12 mouse cellular contexts compared by ENCODE assay signal in genomic region chr3:58487999-58488775, GRCm38 (mm10). TPM values are rescaled to one million over a fixed set of nuclear protein-coding genes. Genes with fewer than 3 reads are reported as not detected.
DNase-seq lines count a peak whose midpoint lies in the region; ATAC-seq and TF ChIP-seq lines count a peak whose summit lies in the region.
"Had no signal": no experiment of that assay in that cellular context is flagged by ENCODE, and none has a peak within 500 bp of the region (broad histone marks: within the 10 kb centered on the region; RNA-seq: fewer than 3 reads in every experiment).

No protein-coding gene starts in this region.

- no peak for DNase-seq in forebrain, postnatal 0 days
- DNase-seq in lung, adult 2 months, result no peak
- no peak for DNase-seq in lung, adult 18-20 months
- DNase-seq in adipocyte (ENCODE audit: low spot score), result peak; percentile 65
- no peak for DNase-seq in kidney, postnatal 25 days
- DNase-seq: gastrocnemius, postnatal 36 days; kidney, postnatal 14 days; right cerebral cortex, postnatal 14 days had no signal

- H3K4me3 ChIP-seq in forebrain, postnatal 0 days (ENCODE audit: low read depth, low read length), result no peak overlapping the region
- H3K4me3 ChIP-seq in forebrain, embryonic 13.5 days, result no peak overlapping the region
- H3K4me3 ChIP-seq in lung, adult 2 months (replicated peaks; ENCODE audit: extremely low read depth, low read depth, low read length), result no peak overlapping the region
- H3K4me3 ChIP-seq in kidney, embryonic 14.5 days (ENCODE audit: low read length), result no peak overlapping the region
- H3K4me3 ChIP-seq: hindbrain, embryonic 10.5 days had no signal

- 78% methylated on average over 8 of the region's 8 CpGs for WGBS in forebrain, postnatal 0 days
- 76% methylated on average over 7 of the region's 8 CpGs for WGBS in forebrain, embryonic 13.5 days
- 57% methylated on average over 7 of the region's 8 CpGs for WGBS in lung, adult 2 months
- 80% methylated on average over 7 of the region's 8 CpGs for WGBS in kidney, embryonic 14.5 days

- no peak for TF ChIP-seq POLR2A in lung, adult 2 months (IDR thresholded peaks at IDR 0.05; ENCODE audit: borderline replicate concordance, extremely low read depth, low read depth, low read length)

- H3K4me1 ChIP-seq in forebrain, postnatal 0 days (ENCODE audit: insufficient read depth), result no peaks in the 10 kb centered on the region
- no peaks in the 10 kb centered on the region for H3K4me1 ChIP-seq in forebrain, embryonic 13.5 days
- no peaks in the 10 kb centered on the region for H3K4me1 ChIP-seq in lung, adult 2 months (ENCODE audit: control insufficient read depth, insufficient read depth, low read length)
- no peaks in the 10 kb centered on the region for H3K4me1 ChIP-seq in kidney, embryonic 14.5 days (ENCODE audit: control insufficient read depth, insufficient read depth, low read length)
- H3K4me1 ChIP-seq: hindbrain, embryonic 10.5 days had no signal

- no peaks in the 10 kb centered on the region for H3K27me3 ChIP-seq in forebrain, postnatal 0 days (ENCODE audit: insufficient read depth, low read length)
- no peaks in the 10 kb centered on the region for H3K27me3 ChIP-seq in forebrain, embryonic 13.5 days
- H3K27me3 ChIP-seq in kidney, embryonic 14.5 days (ENCODE audit: control insufficient read depth, insufficient read depth, low read length), result no peaks in the 10 kb centered on the region

- H3K9ac ChIP-seq in forebrain, postnatal 0 days, result no peak overlapping the region
- no peak overlapping the region for H3K9ac ChIP-seq in forebrain, embryonic 13.5 days
- no peak overlapping the region for H3K9ac ChIP-seq in kidney, embryonic 14.5 days (ENCODE audit: low read depth, low read length)

- no peak overlapping the region for H3K27ac ChIP-seq in forebrain, postnatal 0 days (ENCODE audit: low read depth, low read length)
- no peak overlapping the region for H3K27ac ChIP-seq in forebrain, embryonic 13.5 days
- H3K27ac ChIP-seq in kidney, embryonic 14.5 days (ENCODE audit: low read depth, low read length), result no peak overlapping the region
- H3K27ac ChIP-seq: hindbrain, embryonic 10.5 days had no signal

- ATAC-seq in forebrain, postnatal 0 days, result no peak
- no peak for ATAC-seq in forebrain, embryonic 13.5 days
- ATAC-seq in megakaryocyte progenitor cell, adult 5-6 weeks (replicated peaks; ENCODE audit: poor library complexity), result peak; percentile 66; the same call in 1 of the 2 replicates
- ATAC-seq in kidney, embryonic 14.5 days (ENCODE audit: low FRiP score, low TSS enrichment), result no peak

- no peaks in the 10 kb centered on the region for H3K9me3 ChIP-seq in forebrain, postnatal 0 days (ENCODE audit: low read length)
- no peaks in the 10 kb centered on the region for H3K9me3 ChIP-seq in forebrain, embryonic 13.5 days (replicated peaks)
- H3K9me3 ChIP-seq in kidney, embryonic 14.5 days (ENCODE audit: control insufficient read depth, low read length), result no peaks in the 10 kb centered on the region
- H3K9me3 ChIP-seq: hindbrain, embryonic 10.5 days had no signal

- H3K4me2 ChIP-seq in forebrain, postnatal 0 days (ENCODE audit: low read depth), result no peak overlapping the region
- no peak overlapping the region for H3K4me2 ChIP-seq in forebrain, embryonic 13.5 days
- no peak overlapping the region for H3K4me2 ChIP-seq in kidney, embryonic 14.5 days (replicated peaks; ENCODE audit: low read depth, low read length)

- TF ChIP-seq CTCF in forebrain, postnatal 0 days (IDR thresholded peaks at IDR 0.05; ENCODE audit: low read depth), result peak; percentile 24; the same call in 1 of the 2 replicates
- TF ChIP-seq CTCF in lung, adult 2 months (IDR thresholded peaks at IDR 0.05; ENCODE audit: insufficient read depth, low read length), result 0 out of 2 replicates have a peak, but pooled peaks have one; percentile 1

- H3K36me3 ChIP-seq in forebrain, postnatal 0 days (ENCODE audit: insufficient read depth), result no peaks in the 10 kb centered on the region
- H3K36me3 ChIP-seq in forebrain, embryonic 13.5 days (ENCODE audit: poor library complexity, severe bottlenecking), result no peaks in the 10 kb centered on the region
- H3K36me3 ChIP-seq in kidney, embryonic 14.5 days (ENCODE audit: control insufficient read depth, insufficient read depth, low read length), result no peaks in the 10 kb centered on the region
- H3K36me3 ChIP-seq: hindbrain, embryonic 10.5 days had no signal

RNA-seq across cellular contexts. Expression of gene Eif2a, which starts 37.4 kb away (rescaled TPM):
- total RNA-seq in forebrain, postnatal 0 days (2014; rRNA removed), result 79.4 and 94.3 TPM in 2 replicates
- 41.8 and 44.2 TPM in 2 replicates for polyA plus RNA-seq in forebrain, postnatal 0 days (2015; fragmentation: Nextera tagmentation; extraction: Ambion mirVana)
- 53.2 and 54.9 TPM in 2 replicates for polyA plus RNA-seq in forebrain, embryonic 13.5 days (2015; fragmentation: Nextera tagmentation; extraction: Ambion mirVana)
- 3.8 and 9.9 TPM in 2 replicates for polyA plus RNA-seq in lung, adult 2 months (2012; rRNA removed)
- total RNA-seq in megakaryocyte progenitor cell, adult 5-6 weeks (2015), result 173 and 174 TPM in 2 replicates
- 94.7 and 102 TPM in 2 replicates for total RNA-seq in megakaryocyte progenitor cell, adult 5-6 weeks (2017)
- 71.1 and 72.0 TPM in 2 replicates for polyA plus RNA-seq in kidney, embryonic 14.5 days (2014; fragmentation: Nextera tagmentation; extraction: Ambion mirVana)

RNA-seq across cellular contexts. Expression of gene Serp1, which starts 37.5 kb away (rescaled TPM):
- 45.8 and 49.3 TPM in 2 replicates for total RNA-seq in forebrain, postnatal 0 days (2014; rRNA removed)
- polyA plus RNA-seq in forebrain, postnatal 0 days (2015; fragmentation: Nextera tagmentation; extraction: Ambion mirVana), result 59.5 and 64.5 TPM in 2 replicates
- polyA plus RNA-seq in forebrain, embryonic 13.5 days (2015; fragmentation: Nextera tagmentation; extraction: Ambion mirVana), result 99.0 and 99.3 TPM in 2 replicates
- 35.6 and 45.1 TPM in 2 replicates for polyA plus RNA-seq in lung, adult 2 months (2012; rRNA removed)
- total RNA-seq in megakaryocyte progenitor cell, adult 5-6 weeks (2015), result 130 and 146 TPM in 2 replicates
- total RNA-seq in megakaryocyte progenitor cell, adult 5-6 weeks (2017), result 136 and 145 TPM in 2 replicates
- polyA plus RNA-seq in kidney, embryonic 14.5 days (2014; fragmentation: Nextera tagmentation; extraction: Ambion mirVana), result 99.5 and 130 TPM in 2 replicates
